Comparison of ENCODE assay signal across 26 mouse cellular contexts in genomic region chr1:84616133-84616532, GRCm38 (mm10).
"Had no signal": no experiment of that assay in that cellular context is flagged by ENCODE, and none has a peak within 500 bp of the region (broad histone marks: within the 10 kb centered on the region; RNA-seq: fewer than 3 reads in every experiment).

No protein-coding gene starts in this region.

- H3K36me3 ChIP-seq: heart, embryonic 10.5 days; heart, embryonic 12.5 days; hindbrain, embryonic 10.5 days; hindbrain, embryonic 12.5 days; kidney, embryonic 15.5 days; limb, embryonic 13.5 days; limb, embryonic 15.5 days; liver, embryonic 12.5 days had no signal

- H3K9ac ChIP-seq: heart, embryonic 12.5 days; hindbrain, embryonic 12.5 days; hindbrain, embryonic 14.5 days; kidney, embryonic 15.5 days; limb, embryonic 13.5 days; limb, embryonic 15.5 days; liver, embryonic 12.5 days had no signal

- DNase-seq: gastrocnemius, adult 2 months; gastrocnemius, postnatal 10 days; gastrocnemius, postnatal 25 days; heart, adult 18-20 months; heart, postnatal 10 days; heart, postnatal 4 days; kidney, adult 11 months; kidney, adult 2 months; kidney, adult 9 months; kidney, postnatal 14 days; kidney, postnatal 36 days; layer of hippocampus, adult 9-11 months; layer of hippocampus, postnatal 36 days; left cerebral cortex, postnatal 4 days had no signal

- H3K27me3 ChIP-seq: heart, embryonic 12.5 days; hindbrain, embryonic 12.5 days; kidney, embryonic 15.5 days; limb, embryonic 13.5 days; limb, embryonic 15.5 days; liver, embryonic 12.5 days had no signal

- H3K4me2 ChIP-seq: heart, embryonic 12.5 days; hindbrain, embryonic 12.5 days; hindbrain, embryonic 14.5 days; kidney, embryonic 15.5 days; limb, embryonic 13.5 days; limb, embryonic 15.5 days; liver, embryonic 12.5 days had no signal

- H3K4me1 ChIP-seq: kidney, embryonic 15.5 days; limb, embryonic 15.5 days; liver, embryonic 12.5 days had no signal

- H3K9me3 ChIP-seq: heart, embryonic 10.5 days; heart, embryonic 12.5 days; hindbrain, embryonic 10.5 days; hindbrain, embryonic 12.5 days; kidney, embryonic 15.5 days; limb, embryonic 13.5 days; limb, embryonic 15.5 days; liver, embryonic 12.5 days had no signal

- ATAC-seq: hindbrain, postnatal 0 days; intestine, embryonic 16.5 days; liver, embryonic 12.5 days had no signal

- H3K27ac ChIP-seq: gastrocnemius, adult 2 months; heart, embryonic 10.5 days; hindbrain, embryonic 10.5 days; hindbrain, embryonic 12.5 days; hindbrain, embryonic 14.5 days; hindbrain, postnatal 0 days; kidney, embryonic 15.5 days; kidney, postnatal 0 days; limb, embryonic 13.5 days; limb, embryonic 15.5 days; liver, embryonic 12.5 days had no signal

- H3K4me3 ChIP-seq: gastrocnemius, adult 2 months; heart, embryonic 10.5 days; heart, embryonic 12.5 days; hindbrain, embryonic 10.5 days; hindbrain, embryonic 12.5 days; kidney, embryonic 15.5 days; limb, embryonic 13.5 days; limb, embryonic 15.5 days; liver, embryonic 12.5 days had no signal
